Mouse (Mus musculus): Measurements from ENCODE around the gene Fam135a.

Fam135a gene

GRCm38 (mm10) chr1:24099926-24100869, at the start of gene Fam135a:
Gene Fam135a (minus strand): TSS chr1:24100341.
- DNase-seq: peak; percentile 86 to 92

GRCm38 (mm10) chr1:24143504-24143903, 43.4 kb upstream of the Fam135a start:
- DNase-seq: no peak

DNA sequence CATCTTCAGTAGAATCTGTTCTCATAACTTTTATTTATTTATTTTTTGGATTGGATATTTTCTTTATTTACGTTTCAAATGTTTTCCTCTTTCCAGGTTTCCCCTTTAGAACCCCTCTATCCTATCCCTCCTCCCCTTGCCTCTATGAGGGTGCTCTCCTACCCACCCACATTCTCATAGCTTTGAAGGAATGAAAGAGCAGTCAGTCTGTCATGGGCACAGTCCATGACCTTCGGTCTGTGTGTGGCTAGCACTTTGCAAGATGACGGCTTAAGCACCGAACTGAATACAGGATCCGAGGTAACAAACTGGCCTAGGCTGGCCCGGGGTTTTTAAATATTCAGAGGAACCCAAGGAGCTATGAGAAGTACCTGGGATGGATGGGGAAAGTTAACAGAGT, 40.4 kb upstream of the Fam135a start:
- DNase-seq: no peak

- peak; percentile 80 to 85 for DNase-seq
Observed at GRCm38 (mm10) chr1:24137133-24137532, 37.0 kb upstream of the Fam135a start.

DNA sequence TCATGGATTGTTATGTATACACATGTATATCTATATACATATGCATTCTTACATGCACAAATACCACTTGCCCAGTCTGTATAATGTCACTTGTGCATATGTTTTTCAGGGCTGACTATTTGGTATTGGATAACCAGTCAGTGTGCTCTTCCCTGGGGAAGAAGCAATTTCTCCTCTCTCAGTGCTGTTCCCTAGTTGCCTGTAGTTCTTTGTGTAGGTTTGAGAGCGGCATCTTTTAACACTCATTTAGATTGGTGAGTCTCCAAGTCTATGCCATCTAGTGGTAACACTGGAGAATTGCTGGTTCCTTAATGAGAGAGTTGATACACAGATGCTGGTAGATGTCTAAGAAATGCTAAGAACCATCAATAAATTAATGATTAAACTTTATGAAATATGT, 34.7 kb upstream of the Fam135a start:
- DNase-seq: no peak

DNA sequence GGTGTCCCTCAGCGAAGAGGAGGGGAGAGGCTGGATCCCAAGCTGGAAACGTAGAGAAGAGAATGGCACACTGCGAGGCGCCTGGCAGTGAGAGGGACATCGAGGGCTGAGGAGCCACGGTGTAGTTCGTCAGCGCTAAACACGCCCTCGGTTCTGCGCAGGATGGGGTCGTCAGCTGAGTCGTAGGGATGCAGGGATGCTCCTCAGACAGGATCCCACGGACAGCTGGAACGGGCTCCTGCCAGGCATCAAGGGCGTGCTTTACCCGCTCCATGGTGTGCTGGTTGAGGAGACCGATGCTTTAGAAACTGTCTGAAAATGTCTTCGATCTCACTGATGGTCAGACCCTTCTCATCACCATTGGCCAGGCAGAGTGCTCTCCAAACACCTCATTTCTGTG, 33.7 kb upstream of the Fam135a start:
- peak in 1 of 2 experiments; percentile 6 for DNase-seq

DNA sequence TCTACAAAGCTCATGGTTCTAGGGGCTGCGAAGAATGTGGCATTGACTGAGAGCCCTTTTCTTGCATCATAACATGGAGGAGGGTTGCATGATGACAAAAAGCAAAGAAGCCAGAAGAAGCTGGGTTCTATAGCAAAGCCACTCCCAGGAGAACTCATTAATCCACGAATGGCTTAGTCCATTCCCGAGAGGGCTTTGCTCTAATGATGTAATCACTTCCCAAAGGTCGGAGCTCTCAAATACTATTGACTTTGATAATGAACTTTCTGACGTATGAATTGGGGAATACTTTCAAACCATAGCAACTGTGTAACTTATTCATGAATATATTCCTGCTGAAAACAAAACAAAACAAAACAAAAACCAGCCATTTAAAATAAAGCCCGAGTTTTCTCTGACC, 27.7 kb upstream of the Fam135a start:
- DNase-seq: no peak

DNA sequence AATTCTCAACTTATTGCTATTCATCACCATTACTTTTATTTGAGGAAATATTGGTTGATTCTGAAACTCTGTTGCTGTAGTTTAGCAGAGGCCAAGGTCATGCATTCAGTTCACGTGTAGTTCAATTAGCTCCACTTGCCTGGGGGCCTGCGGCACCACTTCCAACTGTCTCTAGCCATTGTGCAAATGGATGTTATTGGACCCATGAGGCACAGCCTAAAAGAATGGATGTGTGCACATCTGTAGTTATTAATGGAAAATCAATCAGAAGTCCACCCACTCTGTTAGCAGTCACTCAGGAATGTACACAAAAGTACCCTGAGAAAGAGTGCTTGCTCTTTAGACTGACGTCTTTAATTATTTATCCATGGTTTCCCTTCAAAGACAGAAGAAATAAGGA, 24.5 kb upstream of the Fam135a start:
- DNase-seq: no peak

- DNase-seq: no peak
Observed at GRCm38 (mm10) chr1:24122582-24122981, 22.4 kb upstream of the Fam135a start.

GRCm38 (mm10) chr1:24107971-24108773, 8.0 kb upstream of the Fam135a start:
- DNase-seq: no peak

GRCm38 (mm10) chr1:24107378-24107777, 7.2 kb upstream of the Fam135a start:
- peak in 1 of 2 experiments; percentile 20 for DNase-seq

GRCm38 (mm10) chr1:24102579-24103149, 2.5 kb upstream of the Fam135a start:
- DNase-seq: no peak

DNA sequence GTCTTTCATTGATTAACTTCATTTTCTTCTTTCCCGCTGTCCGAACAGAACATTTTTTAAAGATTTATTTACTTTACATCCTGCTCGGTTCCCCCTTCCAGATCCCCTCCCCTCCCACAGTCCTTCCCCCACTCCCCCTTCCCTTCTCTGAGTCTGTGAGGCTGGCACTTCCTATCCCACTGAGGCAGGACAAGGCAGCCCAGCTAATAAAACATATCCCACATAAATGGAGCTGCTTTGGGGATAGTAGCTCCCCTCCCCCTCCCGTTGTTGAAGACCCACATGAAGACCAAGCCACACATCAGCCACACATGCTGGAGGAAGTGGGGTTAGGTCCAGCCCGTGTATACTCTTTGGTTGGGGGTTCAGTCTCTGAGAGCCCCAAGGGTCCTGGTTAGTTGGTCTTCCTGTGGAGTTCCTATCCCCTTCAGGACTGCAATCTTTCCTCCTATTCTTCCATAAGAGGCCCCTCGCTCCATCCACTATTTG, 773 bp upstream of the Fam135a start:
- peak in 1 of 2 experiments; percentile 13 for DNase-seq

DNA sequence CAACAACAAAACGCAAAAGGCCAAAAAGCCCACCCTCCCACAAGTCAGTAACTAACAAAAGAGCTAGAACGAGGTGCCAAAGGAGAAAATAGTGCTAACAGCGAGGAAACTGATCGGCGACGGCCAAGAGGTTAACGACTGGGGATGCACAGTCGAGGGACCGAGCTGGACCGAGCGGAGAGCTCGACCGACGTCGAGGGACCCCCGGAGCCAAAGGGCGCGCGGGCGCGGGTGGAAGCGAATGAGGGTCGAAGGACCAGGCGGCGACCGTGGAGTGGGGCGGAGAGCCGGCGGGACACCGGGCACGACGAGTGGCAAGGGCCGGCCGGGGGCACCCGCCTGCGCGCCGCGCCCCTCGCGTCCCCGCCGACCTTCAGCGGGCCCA, 608 bp downstream of the Fam135a start:
- DNase-seq: no peak

GRCm38 (mm10) chr1:24097541-24097940, 2.6 kb downstream of the Fam135a start:
- no peak for DNase-seq

- DNase-seq: no peak
Observed at GRCm38 (mm10) chr1:24092414-24092813, 7.7 kb downstream of the Fam135a start.

- no peak for DNase-seq
Observed at GRCm38 (mm10) chr1:24090603-24091002, 9.5 kb downstream of the Fam135a start.

DNA sequence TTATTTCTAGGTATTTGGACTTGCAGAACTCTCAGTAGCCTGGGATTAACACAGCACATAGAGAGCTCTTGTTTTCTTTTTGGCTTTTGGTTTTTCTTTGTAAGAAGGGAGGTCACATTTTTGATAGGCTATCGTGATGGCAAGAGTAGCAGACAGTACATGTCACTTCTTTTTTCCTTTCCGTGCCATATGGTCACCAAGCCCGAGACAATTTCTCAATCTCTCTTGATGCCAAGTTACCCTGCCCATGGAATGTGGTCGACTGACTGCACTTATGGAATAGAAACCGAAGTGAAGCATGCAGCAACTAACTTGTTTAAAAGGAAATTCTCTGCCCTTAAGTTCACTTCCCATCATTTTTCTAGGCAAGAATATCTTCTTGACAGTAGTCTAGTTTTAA, 10.0 kb downstream of the Fam135a start:
- peak; percentile 14 to 28 for DNase-seq

- peak; percentile 11 to 34 for DNase-seq
Observed at GRCm38 (mm10) chr1:24086176-24086575, 14.0 kb downstream of the Fam135a start.

GRCm38 (mm10) chr1:24074396-24074795, 25.7 kb downstream of the Fam135a start:
- no peak for DNase-seq

GRCm38 (mm10) chr1:24073386-24074248, 26.5 kb downstream of the Fam135a start:
- DNase-seq: peak in 1 of 2 experiments; percentile 22

GRCm38 (mm10) chr1:24068830-24069229, 31.3 kb downstream of the Fam135a start:
- DNase-seq: no peak

All from cerebellum, postnatal 36 days (tissue).